Comparison of ENCODE assay signal across 9 mouse cellular contexts in genomic region chr7:144914296-144914947, GRCm38 (mm10). TPM values are rescaled to one million over a fixed set of nuclear protein-coding genes. Genes with fewer than 3 reads are reported as not detected.
DNase-seq lines count a peak whose midpoint lies in the region; ATAC-seq lines count a peak whose summit lies in the region.
"Had no signal": no experiment of that assay in that cellular context is flagged by ENCODE, and none has a peak within 500 bp of the region (broad histone marks: within the 10 kb centered on the region; RNA-seq: fewer than 3 reads in every experiment).

No protein-coding gene starts in this region.

- no peak for DNase-seq in neural tube, embryonic 11.5 days (ENCODE audit: low spot score)
- no peak for DNase-seq in neural tube, embryonic 10.5 days (ENCODE audit: extremely low spot score, low spot score)
- peak; percentile 52 for DNase-seq in cerebellum, postnatal 14 days
- peak; percentile 87 to 95 for DNase-seq in left cerebral cortex, postnatal 25 days (ENCODE audit: low spot score in 2 of 2)
- DNase-seq in natural killer cell, adult 2 months (ENCODE audit: low spot score in 2 of 2) = no peak
- no peak for DNase-seq in urinary bladder, adult 2 months (ENCODE audit: low spot score)

- H3K4me2 ChIP-seq in neural tube, embryonic 11.5 days (ENCODE audit: low read depth) = peak overlapping the region; percentile 43

- peaks cover 2% of the 10 kb centered on the region; the same call in 1 of the 2 replicates for H3K36me3 ChIP-seq in neural tube, embryonic 11.5 days (ENCODE audit: control insufficient read depth, insufficient read depth, low read length)

- intact Hi-C loops in left cerebral cortex, postnatal 25 days (cut with DNase I) = no loop called here

- H3K4me1 ChIP-seq in neural tube, embryonic 11.5 days (ENCODE audit: control insufficient read depth, insufficient read depth, low read length) = peaks cover 6% of the 10 kb centered on the region; the same call in 1 of the 2 replicates

- peak overlapping the region; percentile 66; the same call in 1 of the 2 replicates for H3K9ac ChIP-seq in neural tube, embryonic 11.5 days (ENCODE audit: low read length)

- ATAC-seq in neural tube, embryonic 11.5 days (ENCODE audit: insufficient read depth, low FRiP score, low TSS enrichment) = peak; percentile 86
- ATAC-seq in hematopoietic stem cell, adult 5-6 weeks (replicated peaks in 1 of 2; ENCODE audit: insufficient read depth in 1 of 2, low FRiP score in 2 of 2, low TSS enrichment in 1 of 2, low read depth in 1 of 2, poor library complexity in 2 of 2, severe bottlenecking in 2 of 2) = peak; percentile 78 to 84
- peak; percentile 77 for ATAC-seq in monocyte, adult 5-6 weeks (replicated peaks; ENCODE audit: insufficient number of reproducible peaks, low FRiP score, low TSS enrichment, poor library complexity, severe bottlenecking)

- H3K27me3 ChIP-seq in neural tube, embryonic 11.5 days (ENCODE audit: control insufficient read depth, insufficient read depth, low read length) = no peaks in the 10 kb centered on the region

- H3K27ac ChIP-seq in neural tube, embryonic 11.5 days (ENCODE audit: low read depth, low read length) = no peak overlapping the region

- H3K9me3 ChIP-seq in neural tube, embryonic 11.5 days (ENCODE audit: control insufficient read depth, low read length) = no peaks in the 10 kb centered on the region

- peak overlapping the region; percentile 54 for H3K4me3 ChIP-seq in neural tube, embryonic 11.5 days (ENCODE audit: low read depth, low read length)

- WGBS in neural tube, embryonic 11.5 days = 8% methylated on average over 17 of the region's 17 CpGs

RNA-seq across cellular contexts. Expression of gene LTO1, which starts 0.5 kb away (rescaled TPM):
- polyA plus RNA-seq in neural tube, embryonic 11.5 days (2014; fragmentation: Nextera tagmentation; extraction: Ambion mirVana) = 28.1 and 29.1 TPM in 2 replicates
- total RNA-seq in hematopoietic stem cell, adult 5-6 weeks (2017) = 23.1 and 76.6 TPM in 2 replicates
- 10 to 100 TPM; 24.4 to 25.3 TPM for total RNA-seq in left cerebral cortex, postnatal 25 days (2021)
- 31.6 to 57.8 TPM (median 50.1 TPM) in 3 replicates for total RNA-seq in monocyte, adult 5-6 weeks (2017)
- 48.1 and 48.3 TPM in 2 replicates for polyA plus RNA-seq in urinary bladder, adult 2 months (2012; rRNA removed)

RNA-seq across cellular contexts. Expression of gene Fgf15, which starts 18.1 kb away (rescaled TPM):
- polyA plus RNA-seq in neural tube, embryonic 11.5 days (2014; fragmentation: Nextera tagmentation; extraction: Ambion mirVana) = 48.6 and 53.3 TPM in 2 replicates
- not detected in 2 replicates for total RNA-seq in hematopoietic stem cell, adult 5-6 weeks (2017)
- not detected for total RNA-seq in left cerebral cortex, postnatal 25 days (2021)
- not detected in 3 replicates for total RNA-seq in monocyte, adult 5-6 weeks (2017)
- polyA plus RNA-seq in urinary bladder, adult 2 months (2012; rRNA removed) = not detected in 2 replicates
- total RNA-seq: layer of hippocampus, postnatal 10 days had no signal

RNA-seq across cellular contexts. Expression of gene Ccnd1, which starts 25.3 kb away (rescaled TPM):
- polyA plus RNA-seq in neural tube, embryonic 11.5 days (2014; fragmentation: Nextera tagmentation; extraction: Ambion mirVana) = 201 and 213 TPM in 2 replicates
- 19.3 and 21.9 TPM in 2 replicates for total RNA-seq in hematopoietic stem cell, adult 5-6 weeks (2017)
- total RNA-seq in left cerebral cortex, postnatal 25 days (2021) = 10 to 100 TPM; 44.4 to 52.2 TPM
- 1.1 to 5.5 TPM (median 1.7 TPM) in 3 replicates for total RNA-seq in monocyte, adult 5-6 weeks (2017)
- 79.1 and 96.1 TPM in 2 replicates for polyA plus RNA-seq in urinary bladder, adult 2 months (2012; rRNA removed)

Comparison
In these comparisons a context has a peak if more than half of its experiments do, and no peak if none do; other contexts are left out.
1. DNase-seq: peak in cerebellum, postnatal 14 days (2 of 2) and left cerebral cortex, postnatal 25 days (2 of 2); none in neural tube, embryonic 11.5 days (single experiment), neural tube, embryonic 10.5 days (single experiment), natural killer cell, adult 2 months (0 of 2) and urinary bladder, adult 2 months (single experiment).
2. Peak in every context shown above with its lines, with median percentiles within 50 percentile points of each other: ATAC-seq.